Mouse (Mus musculus) heart, embryonic 12.5 days (tissue): ENCODE results near the gene Ppm1j. TPM values are rescaled to one million over a fixed set of nuclear protein-coding genes. Genes with fewer than 3 reads are reported as not detected.
A peak's percentile ranks its signal among the peaks of the same experiment; 100 is the strongest.
"Not testable (repeated sequence)": the region's sequence is repeated elsewhere in the genome, so short reads cannot be mapped to it uniquely, and the experiment has no call there.

Experiments
- ATAC-seq: fragments of 200-750 bp; cut with Nextera tagmentation; 2 replicates; pipeline ENCODE4 v1.8.0; 2017; ENCODE audit warnings: moderate TSS enrichment, moderate library complexity; ENCODE audit not compliant: insufficient number of reproducible peaks, low FRiP score
- H3K27ac ChIP-seq: fragments of 300-500 bp; sonication (generic); 2 replicates; pipeline ENCODE4 v1.5.1; 2016; ENCODE audit warnings: mild to moderate bottlenecking, moderate library complexity; ENCODE audit not compliant: poor library complexity, severe bottlenecking
- H3K27me3 ChIP-seq: fragments of 300-500 bp; sonication (generic); replicated peaks from 2 replicates; pipeline ENCODE4 v1.6.1; 2016; ENCODE audit warnings: mild to moderate bottlenecking, moderate library complexity
- H3K36me3 ChIP-seq: fragments of 300-500 bp; sonication (generic); 2 replicates; pipeline ENCODE4 v1.6.1; 2016; ENCODE audit warnings: mild to moderate bottlenecking, moderate library complexity
- H3K4me1 ChIP-seq: fragments of 300-500 bp; sonication (generic); replicated peaks from 2 replicates; pipeline ENCODE4 v1.6.1; 2016; ENCODE audit warnings: mild to moderate bottlenecking
- H3K4me2 ChIP-seq: fragments of 300-500 bp; sonication (generic); 2 replicates; pipeline ENCODE4 v1.6.1; 2016; ENCODE audit warnings: mild to moderate bottlenecking, moderate library complexity
- H3K4me3 ChIP-seq: fragments of 300-500 bp; sonication (generic); 2 replicates; pipeline ENCODE4 v1.5.1; 2016; ENCODE audit warnings: mild to moderate bottlenecking
- H3K9ac ChIP-seq: fragments of 300-500 bp; sonication (generic); 2 replicates; pipeline ENCODE4 v1.6.1; 2016; ENCODE audit warnings: mild to moderate bottlenecking, moderate library complexity
- H3K9me3 ChIP-seq: fragments of 300-500 bp; sonication (generic); replicated peaks from 2 replicates; pipeline ENCODE4 v1.6.1; 2016; ENCODE audit warnings: mild to moderate bottlenecking, moderate library complexity
- WGBS: fragments of 180-500 bp; shearing (Covaris S2); methylation state at CpG from one replicate; pipeline ENCODE4 v1.1.7; 2016; 5-methylcytosine and 5-hydroxymethylcytosine counted together
- polyA plus RNA-seq: library from polyadenylated mRNA; unstranded; fragments of >200 nt; fragmentation: Nextera tagmentation; extraction: Ambion mirVana; gene quantifications from 2 replicates; pipeline ENCODE4 v1.2.1, GENCODE M21; 2016

The Ppm1j gene
- polyA plus RNA-seq, 1 experiment from 2014 or later, result 39.3 TPM

- 92% methylated on average over 7 of the region's 7 CpGs for WGBS
- not testable (repeated sequence) for ATAC-seq, H3K27me3 ChIP-seq, H3K4me2 ChIP-seq, H3K9me3 ChIP-seq, H3K9ac ChIP-seq, H3K27ac ChIP-seq, H3K4me3 ChIP-seq
- Histone ChIP-seq H3K4me1 (peaks cover 23% of the 10 kb centered on the region), H3K36me3 (peaks cover 21% of the 10 kb centered on the region)
Measured at GRCm38 (mm10) chr3:104813227-104813626, 32.4 kb downstream of the Ppm1j start.

GRCm38 (mm10) chr3:104814746-104815145 lies 33.9 kb downstream of the Ppm1j start:
- Histone ChIP-seq H3K9ac (no peak overlapping the region), H3K36me3 (peaks cover 21% of the 10 kb centered on the region), H3K27ac (no peak overlapping the region), H3K4me3 (no peak overlapping the region), H3K9me3 (no peaks in the 10 kb centered on the region), H3K4me1 (peaks cover 35% of the 10 kb centered on the region), H3K4me2 (no peak overlapping the region), H3K27me3 (no peaks in the 10 kb centered on the region)
- 96% methylated on average over 1 of the region's 1 CpGs for WGBS
- ATAC-seq, result no peak

- Histone ChIP-seq H3K27ac (no peak overlapping the region), H3K9ac (no peak overlapping the region)
- WGBS, result 79% methylated on average over 2 of the region's 2 CpGs
Measured at GRCm38 (mm10) chr3:104815346-104815745, 34.5 kb downstream of the Ppm1j start.

GRCm38 (mm10) chr3:104816130-104816529 lies 35.3 kb downstream of the Ppm1j start:
- H3K4me2 ChIP-seq, result no peak overlapping the region
- no peaks in the 10 kb centered on the region for H3K27me3 ChIP-seq
- ATAC-seq, result no peak
- no peak overlapping the region for H3K27ac ChIP-seq
- no peak overlapping the region for H3K4me3 ChIP-seq
- H3K9ac ChIP-seq, result no peak overlapping the region
- H3K36me3 ChIP-seq, result peaks cover 21% of the 10 kb centered on the region
- H3K4me1 ChIP-seq, result peaks cover 47% of the 10 kb centered on the region
- H3K9me3 ChIP-seq, result no peaks in the 10 kb centered on the region
- 96% methylated on average over 7 of the region's 7 CpGs for WGBS

More at GRCm38 (mm10) chr3:104815346-104815745, 34.5 kb downstream of the Ppm1j start:
- no peak for ATAC-seq
- H3K4me1 ChIP-seq, result peaks cover 41% of the 10 kb centered on the region
- no peaks in the 10 kb centered on the region for H3K27me3 ChIP-seq
- peaks cover 21% of the 10 kb centered on the region for H3K36me3 ChIP-seq
- H3K4me3 ChIP-seq, result no peak overlapping the region
- no peaks in the 10 kb centered on the region for H3K9me3 ChIP-seq
- H3K4me2 ChIP-seq, result no peak overlapping the region; the same call in 1 of the 2 replicates

- peak overlapping the region; percentile 97 for H3K4me3 ChIP-seq
- under 1% methylated on average over 46 of the region's 46 CpGs for WGBS
- no peaks in the 10 kb centered on the region for H3K27me3 ChIP-seq
- H3K9ac ChIP-seq, result peak overlapping the region; percentile 97
- peaks cover 28% of the 10 kb centered on the region for H3K36me3 ChIP-seq
- H3K4me2 ChIP-seq, result peak overlapping the region; percentile 80
- peak; percentile 77 for ATAC-seq
- H3K4me1 ChIP-seq, result peaks cover 42% of the 10 kb centered on the region
- peak overlapping the region; percentile 97 for H3K27ac ChIP-seq
- H3K9me3 ChIP-seq, result no peaks in the 10 kb centered on the region
Measured at GRCm38 (mm10) chr3:104817481-104817990, 36.7 kb downstream of the Ppm1j start.

- Histone ChIP-seq H3K27ac (peak within 1 kb of the TSS; percentile 97), H3K4me2 (peak within 1 kb of the TSS; percentile 80), H3K27me3 (no peaks in the 10 kb centered on the region), H3K4me3 (peak within 1 kb of the TSS; percentile 97), H3K9ac (peak within 1 kb of the TSS; percentile 97), H3K9me3 (no peaks in the 10 kb centered on the region), H3K36me3 (peaks cover 30% of the 10 kb centered on the region), H3K4me1 (peaks cover 42% of the 10 kb centered on the region)
- peak; percentile 88 for ATAC-seq
- under 1% methylated on average over 39 of the region's 40 CpGs for WGBS
Measured at GRCm38 (mm10) chr3:104817991-104818748, 37.3 kb downstream of the Ppm1j start, which contains the start of gene Mov10. TSS of gene Mov10 (minus strand) at chr3:104818563.

- no peaks in the 10 kb centered on the region for H3K9me3 ChIP-seq
- H3K4me1 ChIP-seq, result peaks cover 42% of the 10 kb centered on the region
- peak overlapping the region; percentile 80 for H3K4me2 ChIP-seq
- no peaks in the 10 kb centered on the region for H3K27me3 ChIP-seq
- WGBS, result 2% methylated on average over 3 of the region's 3 CpGs
- peaks cover 25% of the 10 kb centered on the region for H3K36me3 ChIP-seq
- peak overlapping the region; percentile 97 for H3K4me3 ChIP-seq
- H3K27ac ChIP-seq, result peak overlapping the region; percentile 97
- peak overlapping the region; percentile 97 for H3K9ac ChIP-seq
- no peak for ATAC-seq
Measured at GRCm38 (mm10) chr3:104818749-104819134, 37.9 kb downstream of the Ppm1j start.

GRCm38 (mm10) chr3:104820426-104820825 lies 39.6 kb downstream of the Ppm1j start:
- Histone ChIP-seq H3K9ac (no peak overlapping the region), H3K4me2 (no peak overlapping the region), H3K27ac (0 out of 2 replicates have a peak overlapping the region, but pooled peaks have one; percentile 67), H3K4me1 (peaks cover 39% of the 10 kb centered on the region), H3K27me3 (no peaks in the 10 kb centered on the region), H3K9me3 (no peaks in the 10 kb centered on the region), H3K36me3 (peaks cover 22% of the 10 kb centered on the region), H3K4me3 (no peak overlapping the region)
- 72% methylated on average over 1 of the region's 1 CpGs for WGBS
- no peak for ATAC-seq

- no peak overlapping the region for H3K4me2 ChIP-seq
- 82% methylated on average over 3 of the region's 3 CpGs for WGBS
- no peak for ATAC-seq
Measured at GRCm38 (mm10) chr3:104822413-104822812, 41.6 kb downstream of the Ppm1j start.

More at GRCm38 (mm10) chr3:104822413-104822812, 41.6 kb downstream of the Ppm1j start:
- no peaks in the 10 kb centered on the region for H3K9me3 ChIP-seq
- H3K4me3 ChIP-seq, result no peak overlapping the region
- H3K27me3 ChIP-seq, result no peaks in the 10 kb centered on the region
- no peak overlapping the region for H3K9ac ChIP-seq
- no peak overlapping the region for H3K27ac ChIP-seq
- H3K4me1 ChIP-seq, result peaks cover 23% of the 10 kb centered on the region
- peaks cover 30% of the 10 kb centered on the region for H3K36me3 ChIP-seq
